Mouse (Mus musculus) embryonic facial prominence, embryonic 10.5 days (tissue): ENCODE results near the gene E130208F15Rik. TPM values are rescaled to one million over a fixed set of nuclear protein-coding genes. Genes with fewer than 3 reads are reported as not detected.

Source experiments
- DNase-seq: peaks from one replicate; pipeline ENCODE4 v3.0.0-alpha.2; 2017; ENCODE audit warnings: low spot score
- H3K27ac ChIP-seq: fragments of 300-500 bp; sonication (generic); replicated peaks from 2 replicates; pipeline ENCODE4 v1.5.1; 2016; ENCODE audit warnings: mild to moderate bottlenecking
- H3K27me3 ChIP-seq: fragments of 300-500 bp; sonication (generic); replicated peaks from 2 replicates; pipeline ENCODE4 v1.6.1; 2016; ENCODE audit warnings: low read depth, mild to moderate bottlenecking; ENCODE audit not compliant: poor library complexity, severe bottlenecking
- H3K36me3 ChIP-seq: fragments of 300-500 bp; sonication (generic); replicated peaks from 2 replicates; pipeline ENCODE4 v1.6.1; 2016; ENCODE audit warnings: mild to moderate bottlenecking, moderate library complexity
- H3K4me1 ChIP-seq: fragments of 300-500 bp; sonication (generic); 2 replicates; pipeline ENCODE4 v1.6.1; 2016
- H3K4me3 ChIP-seq: fragments of 300-500 bp; sonication (generic); 2 replicates; pipeline ENCODE4 v1.5.1; 2016; ENCODE audit warnings: mild to moderate bottlenecking, moderate library complexity
- H3K9me3 ChIP-seq: fragments of 300-500 bp; sonication (generic); 2 replicates; pipeline ENCODE4 v1.6.1; 2016; ENCODE audit warnings: mild to moderate bottlenecking
- WGBS: fragments of 180-500 bp; shearing (Covaris S2); methylation state at CpG from one replicate; pipeline ENCODE4 v1.1.7; 2016; 5-methylcytosine and 5-hydroxymethylcytosine counted together
- polyA plus RNA-seq: library from polyadenylated mRNA; unstranded; fragments of >200 nt; fragmentation: Nextera tagmentation; extraction: Ambion mirVana; gene quantifications from 2 replicates; pipeline ENCODE4 v1.2.1, GENCODE M21; 2016

E130208F15Rik gene
- polyA plus RNA-seq, 1 experiment from 2014 or later = 2.1 TPM

- peaks cover 5% of the 10 kb centered on the region; the same call in 1 of the 2 replicates for H3K9me3 ChIP-seq
- H3K27me3 ChIP-seq = no peaks in the 10 kb centered on the region
- H3K36me3 ChIP-seq = no peaks in the 10 kb centered on the region
- DNase-seq = peak; percentile 63
- peaks cover 23% of the 10 kb centered on the region for H3K4me1 ChIP-seq
- WGBS = 37% methylated on average over 2 of the region's 2 CpGs
- H3K4me3 ChIP-seq = no peak overlapping the region
- H3K27ac ChIP-seq = no peak overlapping the region
Measured at GRCm38 (mm10) chr7:30325364-30325763, 3.8 kb downstream of the E130208F15Rik start.

- Histone ChIP-seq H3K4me1 (peaks cover 18% of the 10 kb centered on the region), H3K36me3 (no peaks in the 10 kb centered on the region), H3K27me3 (no peaks in the 10 kb centered on the region), H3K4me3 (no peak overlapping the region), H3K9me3 (peaks cover 5% of the 10 kb centered on the region; the same call in 1 of the 2 replicates), H3K27ac (no peak overlapping the region)
- DNase-seq = no peak
Measured at GRCm38 (mm10) chr7:30326427-30326826, 4.9 kb downstream of the E130208F15Rik start.

- Histone ChIP-seq H3K27me3 (no peaks in the 10 kb centered on the region), H3K4me3 (no peak overlapping the region), H3K36me3 (no peaks in the 10 kb centered on the region), H3K9me3 (peaks cover 5% of the 10 kb centered on the region; the same call in 1 of the 2 replicates), H3K27ac (no peak overlapping the region), H3K4me1 (peaks cover 24% of the 10 kb centered on the region)
- no peak for DNase-seq
- 67% methylated on average over 15 of the region's 15 CpGs for WGBS
Measured at GRCm38 (mm10) chr7:30327140-30327539, 5.6 kb downstream of the E130208F15Rik start.

DNA sequence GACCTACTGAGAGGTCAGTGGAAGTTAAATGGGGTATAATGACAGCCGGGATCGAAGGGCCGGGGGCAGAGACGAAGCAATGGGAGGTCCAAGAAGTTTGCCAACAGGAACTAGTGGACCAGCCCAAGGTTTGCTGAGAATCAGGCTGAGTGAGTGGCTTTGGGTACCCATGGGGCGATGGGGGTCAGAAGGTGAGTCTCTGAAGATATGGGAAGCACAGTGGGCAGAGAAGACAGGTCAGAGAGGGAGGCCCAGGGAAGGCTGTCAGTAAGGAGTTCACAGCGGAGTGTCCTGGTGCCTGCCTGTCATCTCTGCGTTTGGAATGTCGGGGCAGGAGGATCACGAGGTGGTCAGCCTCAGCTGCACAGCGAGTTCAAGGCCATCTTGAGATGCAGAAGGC, 6.8 kb downstream of the E130208F15Rik start:
- H3K27me3 ChIP-seq = peaks cover 12% of the 10 kb centered on the region
- H3K9me3 ChIP-seq = peaks cover 5% of the 10 kb centered on the region; the same call in 1 of the 2 replicates
- no peak for DNase-seq
- peaks cover 19% of the 10 kb centered on the region for H3K4me1 ChIP-seq
- no peaks in the 10 kb centered on the region for H3K36me3 ChIP-seq
- H3K4me3 ChIP-seq = no peak overlapping the region
- no peak overlapping the region for H3K27ac ChIP-seq
- WGBS = 49% methylated on average over 10 of the region's 10 CpGs

GRCm38 (mm10) chr7:30331887-30332286, 10.3 kb downstream of the E130208F15Rik start:
- Histone ChIP-seq H3K9me3 (no peaks in the 10 kb centered on the region), H3K4me1 (peaks cover 22% of the 10 kb centered on the region), H3K27ac (no peak overlapping the region), H3K36me3 (no peaks in the 10 kb centered on the region), H3K4me3 (peak overlapping the region; percentile 32), H3K27me3 (peaks cover 42% of the 10 kb centered on the region)
- 5% methylated on average over 13 of the region's 13 CpGs for WGBS
- peak; percentile 86 for DNase-seq

GRCm38 (mm10) chr7:30332622-30333259, 11.2 kb downstream of the E130208F15Rik start:
- Histone ChIP-seq H3K27ac (no peak overlapping the region), H3K27me3 (peaks cover 42% of the 10 kb centered on the region), H3K4me1 (peaks cover 22% of the 10 kb centered on the region), H3K4me3 (no peak overlapping the region), H3K36me3 (no peaks in the 10 kb centered on the region), H3K9me3 (no peaks in the 10 kb centered on the region)
- 71% methylated on average over 18 of the region's 18 CpGs for WGBS
- DNase-seq = no peak

DNA sequence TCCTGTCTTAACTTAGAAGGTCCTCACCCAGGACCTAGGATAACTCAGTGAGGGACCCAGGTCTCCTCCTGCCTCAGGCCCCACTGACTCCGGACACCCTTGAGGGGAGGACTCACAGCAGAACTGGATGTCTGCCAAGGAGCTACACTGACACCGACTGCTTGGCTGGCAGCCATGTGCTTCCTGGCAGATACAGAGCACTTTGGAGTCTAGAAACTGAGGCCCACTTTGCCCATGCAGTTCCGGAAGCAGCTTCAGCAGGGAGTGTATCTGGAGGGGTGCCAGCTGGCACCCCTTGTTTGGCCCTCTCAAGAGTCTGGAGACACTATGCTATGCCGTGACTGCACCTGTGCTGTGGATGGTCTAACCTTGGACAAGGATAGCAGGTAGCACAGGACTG, 11.9 kb downstream of the E130208F15Rik start:
- H3K4me3 ChIP-seq = no peak overlapping the region
- WGBS = 83% methylated on average over 4 of the region's 4 CpGs

GRCm38 (mm10) chr7:30334563-30334962, 13.0 kb downstream of the E130208F15Rik start:
- no peak for DNase-seq
- H3K4me1 ChIP-seq = peaks cover 15% of the 10 kb centered on the region
- no peak overlapping the region for H3K4me3 ChIP-seq
- H3K9me3 ChIP-seq = no peaks in the 10 kb centered on the region
- H3K27me3 ChIP-seq = peaks cover 43% of the 10 kb centered on the region
- WGBS = 68% methylated on average over 5 of the region's 5 CpGs
- no peaks in the 10 kb centered on the region for H3K36me3 ChIP-seq
- no peak overlapping the region for H3K27ac ChIP-seq

More for the DNA sequence above, 11.9 kb downstream of the E130208F15Rik start:
- no peaks in the 10 kb centered on the region for H3K9me3 ChIP-seq
- H3K36me3 ChIP-seq = no peaks in the 10 kb centered on the region
- DNase-seq = no peak
- peaks cover 19% of the 10 kb centered on the region for H3K4me1 ChIP-seq
- H3K27me3 ChIP-seq = peaks cover 42% of the 10 kb centered on the region
- no peak overlapping the region for H3K27ac ChIP-seq

GRCm38 (mm10) chr7:30335688-30336087, 14.1 kb downstream of the E130208F15Rik start:
- Histone ChIP-seq H3K4me3 (no peak overlapping the region), H3K27ac (no peak overlapping the region), H3K9me3 (no peaks in the 10 kb centered on the region), H3K27me3 (peaks cover 47% of the 10 kb centered on the region), H3K4me1 (peaks cover 15% of the 10 kb centered on the region), H3K36me3 (no peaks in the 10 kb centered on the region)
- WGBS = 76% methylated on average over 6 of the region's 6 CpGs
- DNase-seq = no peak

GRCm38 (mm10) chr7:30336384-30336783, 14.8 kb downstream of the E130208F15Rik start:
- 2% methylated on average over 9 of the region's 9 CpGs for WGBS
- H3K36me3 ChIP-seq = no peaks in the 10 kb centered on the region
- H3K27me3 ChIP-seq = peaks cover 47% of the 10 kb centered on the region
- H3K4me3 ChIP-seq = no peak overlapping the region
- no peak overlapping the region for H3K27ac ChIP-seq
- H3K4me1 ChIP-seq = peaks cover 12% of the 10 kb centered on the region
- peak; percentile 84 for DNase-seq
- no peaks in the 10 kb centered on the region for H3K9me3 ChIP-seq

DNA sequence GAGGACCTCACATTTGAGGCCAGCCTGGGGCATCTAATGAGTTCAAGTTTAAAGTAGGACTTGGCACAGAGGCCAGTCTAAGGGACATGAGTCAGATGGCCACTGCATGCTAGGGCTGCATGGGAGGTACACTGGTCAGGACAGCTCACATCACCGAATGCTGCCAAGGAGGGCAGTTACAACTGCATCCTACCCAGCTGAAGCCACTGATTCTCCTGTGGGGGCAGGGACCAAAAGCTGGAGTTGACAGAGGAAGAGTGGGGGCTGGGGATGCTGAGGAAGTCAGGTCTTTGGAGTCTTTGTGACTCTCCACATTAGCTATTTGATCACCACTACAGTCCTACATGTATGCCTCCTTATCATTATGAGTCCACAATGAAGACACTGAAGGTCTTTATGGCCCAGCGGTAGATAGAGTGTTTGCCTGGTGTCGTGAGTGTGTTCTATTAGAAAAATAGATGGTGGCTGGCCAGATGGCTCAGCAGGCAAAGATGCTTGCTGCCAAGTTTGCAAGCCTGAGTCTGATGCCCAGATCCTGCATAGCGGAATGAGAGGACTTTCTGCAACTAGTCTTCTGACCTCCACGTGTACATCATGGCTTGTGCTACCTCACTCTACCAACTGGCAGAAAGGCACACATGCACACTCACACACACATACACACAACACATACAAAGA, 18.0 kb downstream of the E130208F15Rik start:
- Histone ChIP-seq H3K36me3 (no peaks in the 10 kb centered on the region), H3K27me3 (peaks cover 23% of the 10 kb centered on the region), H3K27ac (no peak overlapping the region), H3K4me3 (no peak overlapping the region), H3K4me1 (peaks cover 10% of the 10 kb centered on the region), H3K9me3 (no peaks in the 10 kb centered on the region)
- WGBS = 70% methylated on average over 5 of the region's 5 CpGs
- no peak for DNase-seq

DNA sequence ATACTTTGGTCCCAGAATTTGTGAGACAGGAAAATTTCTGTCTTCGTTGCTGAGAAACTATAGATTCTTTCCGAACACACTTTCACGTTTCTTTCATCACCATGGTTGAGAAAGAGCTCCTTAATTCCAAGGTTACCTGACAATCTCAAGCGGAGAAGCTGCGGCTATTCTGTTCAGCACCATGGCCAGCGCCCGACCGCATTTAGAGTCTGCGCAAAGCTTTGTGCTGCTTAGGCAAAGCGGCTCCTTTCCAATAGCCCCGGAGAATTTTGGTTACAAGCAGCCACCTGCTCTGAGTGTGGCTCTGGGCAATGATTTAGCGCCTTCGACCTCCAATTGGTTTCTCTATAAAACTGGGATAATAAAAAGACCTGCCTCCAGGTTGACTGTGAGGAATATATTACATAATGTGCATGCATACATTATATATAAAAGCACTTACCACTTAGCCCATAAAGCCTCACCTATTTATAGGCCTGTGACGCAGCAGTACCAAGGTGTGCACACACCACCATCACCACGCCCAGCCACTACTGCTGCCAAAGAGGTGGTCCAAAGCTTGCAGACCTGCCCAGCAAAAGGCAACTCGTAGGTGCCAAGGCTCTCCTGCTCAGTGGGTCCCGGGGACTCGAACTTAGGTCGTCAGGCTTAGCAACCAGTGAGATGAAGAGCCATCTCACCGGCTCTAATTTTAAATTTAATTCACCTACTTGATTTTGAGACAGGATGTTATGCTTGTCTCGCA, 25.3 kb downstream of the E130208F15Rik start:
- H3K4me3 ChIP-seq = no peak overlapping the region
- DNase-seq = peak; percentile 85
- H3K27me3 ChIP-seq = peaks cover 34% of the 10 kb centered on the region
- H3K27ac ChIP-seq = no peak overlapping the region
- H3K36me3 ChIP-seq = no peaks in the 10 kb centered on the region
- H3K4me1 ChIP-seq = peaks cover 11% of the 10 kb centered on the region
- H3K9me3 ChIP-seq = no peaks in the 10 kb centered on the region
- WGBS = 28% methylated on average over 21 of the region's 21 CpGs
